Mouse (Mus musculus) limb, embryonic 14.5 days (tissue): Measurements from ENCODE around the gene H2al1k. TPM values are rescaled to one million over a fixed set of nuclear protein-coding genes. Genes with fewer than 3 reads are reported as not detected.
"Not testable (repeated sequence)": the region's sequence is repeated elsewhere in the genome, so short reads cannot be mapped to it uniquely, and the experiment has no call there.

Experiments
- ATAC-seq: fragments of 200-750 bp; cut with Nextera tagmentation; 2 replicates; pipeline ENCODE4 v1.8.0; 2017; ENCODE audit warnings: low read depth, moderate number of reproducible peaks, moderate TSS enrichment; ENCODE audit not compliant: low FRiP score
- DNase-seq: peaks from one replicate; pipeline ENCODE4 v3.0.0-alpha.2; 2015; ENCODE audit warnings: low spot score
- H3K27ac ChIP-seq: fragments of 300-500 bp; sonication (generic); replicated peaks from 2 replicates; pipeline ENCODE4 v1.5.1; 2014; ENCODE audit warnings: low read depth, mild to moderate bottlenecking, low read length, moderate library complexity, mixed read lengths
- H3K27me3 ChIP-seq: fragments of 300-500 bp; sonication (generic); 2 replicates; pipeline ENCODE4 v1.6.1; 2014; ENCODE audit warnings: low read length, mixed read lengths; ENCODE audit not compliant: control insufficient read depth, insufficient read depth
- H3K36me3 ChIP-seq: fragments of 300-500 bp; sonication (generic); 2 replicates; pipeline ENCODE4 v1.6.1; 2014; ENCODE audit warnings: mild to moderate bottlenecking, low read length, moderate library complexity, mixed read lengths; ENCODE audit not compliant: control insufficient read depth, insufficient read depth
- H3K4me1 ChIP-seq: fragments of 300-500 bp; sonication (generic); 2 replicates; pipeline ENCODE4 v1.6.1; 2014; ENCODE audit warnings: antibody characterized with exemption, low read length, mixed read lengths; ENCODE audit not compliant: control insufficient read depth, insufficient read depth
- H3K4me2 ChIP-seq: fragments of 300-500 bp; sonication (generic); replicated peaks from 2 replicates; pipeline ENCODE4 v1.6.1; 2014; ENCODE audit warnings: low read depth, mild to moderate bottlenecking, low read length, moderate library complexity; ENCODE audit not compliant: severe bottlenecking
- H3K4me3 ChIP-seq: fragments of 300-500 bp; sonication (generic); replicated peaks from 2 replicates; pipeline ENCODE4 v1.5.1; 2014; ENCODE audit warnings: low read length
- H3K9ac ChIP-seq: fragments of 300-500 bp; sonication (generic); 2 replicates; pipeline ENCODE4 v1.6.1; 2014; ENCODE audit warnings: mild to moderate bottlenecking, low read depth, low read length, moderate library complexity; ENCODE audit not compliant: severe bottlenecking
- H3K9me3 ChIP-seq: fragments of 300-500 bp; sonication (generic); 2 replicates; pipeline ENCODE4 v1.6.1; 2016; ENCODE audit warnings: low read length; ENCODE audit not compliant: control insufficient read depth
- WGBS: fragments of 180-500 bp; shearing (Covaris S2); extraction: QIAGEN DNeasy Blood & Tissue Kit; methylation state at CpG from one replicate; pipeline ENCODE4 v1.1.7; 2014; 5-methylcytosine and 5-hydroxymethylcytosine counted together
- polyA plus RNA-seq, 2 experiments: library from polyadenylated mRNA; depleted of rRNA in 1 of 2; stranded (reverse) in 1 of 2; unstranded in 1 of 2; fragments of >200 nt; fragmentation: Nextera tagmentation in 1 of 2; extraction: Ambion mirVana in 1 of 2; gene quantifications; 2 replicates each; pipeline versions ENCODE4 v1.2.1 to v1.2.3; 2012 to 2014

H2al1k gene
- polyA plus RNA-seq, 2 experiments, result not detected

DNA sequence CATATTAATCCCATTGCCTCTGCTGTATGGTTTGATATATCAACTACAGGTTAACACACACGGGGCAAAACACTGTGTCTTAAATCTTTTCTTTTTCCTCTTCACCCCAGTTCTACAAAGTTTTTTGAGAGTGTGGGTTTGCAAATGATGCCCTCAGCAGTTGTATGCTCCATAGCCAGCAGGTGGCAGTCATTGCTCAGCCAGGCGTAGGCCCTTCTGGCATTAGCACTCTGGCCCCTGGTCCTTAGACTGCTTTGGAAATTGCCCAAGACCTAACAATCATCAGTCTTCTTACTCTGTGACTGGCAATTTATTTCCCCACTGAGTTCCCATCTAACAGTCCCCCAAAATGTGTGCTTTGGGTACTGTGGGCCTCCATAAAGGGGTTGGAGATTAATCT is 23.6 kb downstream of the H2al1k start:
- not testable (repeated sequence) for H3K9me3 ChIP-seq, H3K9ac ChIP-seq, H3K27me3 ChIP-seq, H3K36me3 ChIP-seq, H3K27ac ChIP-seq, H3K4me3 ChIP-seq, ATAC-seq, H3K4me2 ChIP-seq, DNase-seq, H3K4me1 ChIP-seq
- WGBS, result 56% methylated on average over 1 of the region's 2 CpGs

DNA sequence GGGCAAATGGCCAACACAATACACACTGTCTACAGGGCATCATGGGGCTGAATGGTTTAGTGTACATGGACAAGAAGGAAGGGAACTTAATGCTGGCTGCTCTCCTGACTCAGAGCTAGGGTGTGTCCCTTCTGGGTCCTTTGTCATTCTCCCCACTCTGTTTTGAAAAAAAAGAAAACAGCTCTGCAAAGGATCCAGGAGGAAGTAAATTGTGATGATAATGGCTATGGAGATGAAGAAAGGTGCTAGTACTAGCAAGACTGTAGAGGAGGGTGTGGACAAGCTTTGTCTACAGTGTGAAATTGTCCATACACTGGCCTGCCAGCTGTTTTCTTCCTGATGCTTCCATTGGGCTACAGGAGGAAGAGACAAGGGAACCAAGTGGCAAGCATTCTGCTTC is 25.5 kb downstream of the H2al1k start:
- H3K9me3 ChIP-seq, ATAC-seq, H3K4me2 ChIP-seq, H3K4me3 ChIP-seq, H3K27me3 ChIP-seq, H3K4me1 ChIP-seq, H3K36me3 ChIP-seq, H3K9ac ChIP-seq, H3K27ac ChIP-seq, DNase-seq: not testable (repeated sequence)

Other genes starting within 250 kb of the H2al1k start
- not detected in 2 replicates for gene 4930402K13Rik, start 246.1 kb upstream of the H2al1k start, polyA plus RNA-seq (2012; rRNA removed)
- not detected in 2 replicates for gene 4930402K13Rik, start 246.1 kb upstream of the H2al1k start, polyA plus RNA-seq (2014; fragmentation: Nextera tagmentation; extraction: Ambion mirVana)
- 0.29 and 0.60 TPM in 2 replicates for gene Lancl3, start 150.7 kb upstream of the H2al1k start, polyA plus RNA-seq (2012; rRNA removed)
- gene Lancl3, start 150.7 kb upstream of the H2al1k start, polyA plus RNA-seq (2014; fragmentation: Nextera tagmentation; extraction: Ambion mirVana), result 0.63 and 0.93 TPM in 2 replicates
- gene Gm14862, start 93.7 kb upstream of the H2al1k start, polyA plus RNA-seq (2012; rRNA removed), result not detected in 2 replicates
- gene Gm14862, start 93.7 kb upstream of the H2al1k start, polyA plus RNA-seq (2014; fragmentation: Nextera tagmentation; extraction: Ambion mirVana), result not detected in 2 replicates
- gene Xk, start 77.9 kb upstream of the H2al1k start, polyA plus RNA-seq (2012; rRNA removed), result 0.84 and 0.95 TPM in 2 replicates
- 0.80 and 0.86 TPM in 2 replicates for gene Xk, start 77.9 kb upstream of the H2al1k start, polyA plus RNA-seq (2014; fragmentation: Nextera tagmentation; extraction: Ambion mirVana)
- gene H2al1m, start 66.9 kb upstream of the H2al1k start, polyA plus RNA-seq (2012; rRNA removed), result 0.85 TPM in 1 of 2 replicates, not detected in the other
- not detected in 2 replicates for gene H2al1m, start 66.9 kb upstream of the H2al1k start, polyA plus RNA-seq (2014; fragmentation: Nextera tagmentation; extraction: Ambion mirVana)
- gene Cybb, start 137.1 kb downstream of the H2al1k start, polyA plus RNA-seq (2012; rRNA removed), result 0.83 and 1.1 TPM in 2 replicates
- gene Cybb, start 137.1 kb downstream of the H2al1k start, polyA plus RNA-seq (2014; fragmentation: Nextera tagmentation; extraction: Ambion mirVana), result 3.1 and 3.8 TPM in 2 replicates
- not detected in 2 replicates for gene H2al1o, start 221.8 kb downstream of the H2al1k start, polyA plus RNA-seq (2012; rRNA removed)
- not detected in 2 replicates for gene H2al1o, start 221.8 kb downstream of the H2al1k start, polyA plus RNA-seq (2014; fragmentation: Nextera tagmentation; extraction: Ambion mirVana)